Mouse (Mus musculus) neural tube, embryonic 13.5 days (tissue): ENCODE data around the gene Mtx1. TPM values are rescaled to one million over a fixed set of nuclear protein-coding genes. Genes with fewer than 3 reads are reported as not detected.
A peak's percentile ranks its signal among the peaks of the same experiment; 100 is the strongest.
"Not testable (repeated sequence)": the region's sequence is repeated elsewhere in the genome, so short reads cannot be mapped to it uniquely, and the experiment has no call there.

Experiments used
- ATAC-seq: fragments of 200-750 bp; cut with Nextera tagmentation; 2 replicates; pipeline ENCODE4 v1.8.0; 2017; ENCODE audit warnings: low read depth, mild to moderate bottlenecking, moderate TSS enrichment, moderate library complexity
- H3K27ac ChIP-seq: fragments of 300-500 bp; sonication (generic); replicated peaks from 2 replicates; pipeline ENCODE4 v1.5.1; 2015; ENCODE audit warnings: moderate library complexity, mild to moderate bottlenecking, inconsistent platforms
- H3K27me3 ChIP-seq: fragments of 300-500 bp; sonication (generic); 2 replicates; pipeline ENCODE4 v1.6.1; 2015; ENCODE audit warnings: mild to moderate bottlenecking, inconsistent platforms
- H3K36me3 ChIP-seq: fragments of 300-500 bp; sonication (generic); 2 replicates; pipeline ENCODE4 v1.6.1; 2015; ENCODE audit warnings: mild to moderate bottlenecking, inconsistent platforms
- H3K4me1 ChIP-seq: fragments of 300-500 bp; sonication (generic); replicated peaks from 2 replicates; pipeline ENCODE4 v1.6.1; 2015; ENCODE audit warnings: inconsistent platforms
- H3K4me2 ChIP-seq: fragments of 300-500 bp; sonication (generic); 2 replicates; pipeline ENCODE4 v1.6.1; 2015; ENCODE audit warnings: inconsistent platforms, mild to moderate bottlenecking, moderate library complexity
- H3K4me3 ChIP-seq: fragments of 300-500 bp; sonication (generic); 2 replicates; pipeline ENCODE4 v1.5.1; 2015; ENCODE audit warnings: mild to moderate bottlenecking, inconsistent platforms
- H3K9ac ChIP-seq: fragments of 300-500 bp; sonication (generic); 2 replicates; pipeline ENCODE4 v1.6.1; 2015; ENCODE audit warnings: moderate library complexity, mild to moderate bottlenecking, inconsistent platforms
- H3K9me3 ChIP-seq: fragments of 300-500 bp; sonication (generic); 2 replicates; pipeline ENCODE4 v1.6.1; 2016; ENCODE audit warnings: inconsistent platforms
- WGBS: fragments of 180-500 bp; shearing (Covaris S2); methylation state at CpG from one replicate; pipeline ENCODE4 v1.1.7; 2015; 5-methylcytosine and 5-hydroxymethylcytosine counted together
- polyA plus RNA-seq: library from polyadenylated mRNA; unstranded; fragments of >200 nt; fragmentation: Nextera tagmentation; extraction: Ambion mirVana; gene quantifications from 2 replicates; pipeline ENCODE4 v1.2.1, GENCODE M21; 2015

Gene Mtx1
- polyA plus RNA-seq, 1 experiment from 2014 or later = 157 TPM

- no peak overlapping the region for H3K27ac ChIP-seq
- H3K4me2 ChIP-seq = no peak overlapping the region
- H3K9me3 ChIP-seq = no peaks in the 10 kb centered on the region
- peaks cover 76% of the 10 kb centered on the region for H3K36me3 ChIP-seq
- no peak overlapping the region for H3K4me3 ChIP-seq
- peaks cover 16% of the 10 kb centered on the region for H3K4me1 ChIP-seq
- WGBS = 90% methylated on average over 10 of the region's 10 CpGs
- ATAC-seq = no peak
- no peak overlapping the region for H3K9ac ChIP-seq
- no peaks in the 10 kb centered on the region for H3K27me3 ChIP-seq
Measured at GRCm38 (mm10) chr3:89175544-89175943, 51.3 kb downstream of the Mtx1 start.

GRCm38 (mm10) chr3:89174844-89175243 is 52.0 kb downstream of the Mtx1 start:
- ATAC-seq = no peak
- 92% methylated on average over 11 of the region's 11 CpGs for WGBS
- no peak overlapping the region for H3K27ac ChIP-seq

GRCm38 (mm10) chr3:89166945-89167344 is 59.9 kb downstream of the Mtx1 start:
- Histone ChIP-seq H3K4me3 (no peak overlapping the region), H3K27me3 (no peaks in the 10 kb centered on the region), H3K4me2 (no peak overlapping the region), H3K9me3 (no peaks in the 10 kb centered on the region), H3K9ac (no peak overlapping the region), H3K27ac (no peak overlapping the region), H3K4me1 (peaks cover 26% of the 10 kb centered on the region), H3K36me3 (peaks cover 51% of the 10 kb centered on the region)
- WGBS = 94% methylated on average over 19 of the region's 19 CpGs
- no peak for ATAC-seq

More at GRCm38 (mm10) chr3:89174844-89175243, 52.0 kb downstream of the Mtx1 start:
- Histone ChIP-seq H3K36me3 (peaks cover 76% of the 10 kb centered on the region), H3K9me3 (no peaks in the 10 kb centered on the region), H3K4me3 (no peak overlapping the region), H3K4me1 (peaks cover 16% of the 10 kb centered on the region), H3K27me3 (no peaks in the 10 kb centered on the region), H3K4me2 (no peak overlapping the region), H3K9ac (no peak overlapping the region)

GRCm38 (mm10) chr3:89165268-89165870 is 61.5 kb downstream of the Mtx1 start:
- H3K27me3 ChIP-seq = no peaks in the 10 kb centered on the region
- peak overlapping the region; percentile 95 for H3K27ac ChIP-seq
- H3K9me3 ChIP-seq = no peaks in the 10 kb centered on the region
- WGBS = 31% methylated on average over 12 of the region's 12 CpGs
- peaks cover 27% of the 10 kb centered on the region for H3K4me1 ChIP-seq
- peaks cover 37% of the 10 kb centered on the region for H3K36me3 ChIP-seq
- ATAC-seq = no peak
- H3K9ac ChIP-seq = peak overlapping the region; percentile 95
- H3K4me2 ChIP-seq = peak overlapping the region; percentile 86
- H3K4me3 ChIP-seq = peak overlapping the region; percentile 94

- Histone ChIP-seq H3K9ac (peak within 1 kb of the TSS; percentile 95), H3K27me3 (no peaks in the 10 kb centered on the region), H3K4me1 (peaks cover 32% of the 10 kb centered on the region), H3K4me3 (peak within 1 kb of the TSS; percentile 94), H3K9me3 (no peaks in the 10 kb centered on the region), H3K4me2 (peak within 1 kb of the TSS; percentile 86), H3K36me3 (peaks cover 30% of the 10 kb centered on the region), H3K27ac (peak within 1 kb of the TSS; percentile 95)
- under 1% methylated on average over 77 of the region's 79 CpGs for WGBS
- ATAC-seq = peak; percentile 94
Measured at GRCm38 (mm10) chr3:89164506-89165267, 62.2 kb downstream of the Mtx1 start, which contains the start of gene Clk2. TSS of gene Clk2 (plus strand) at chr3:89164795.

- ATAC-seq = no peak
- H3K36me3 ChIP-seq = peaks cover 21% of the 10 kb centered on the region
- WGBS = 78% methylated on average over 5 of the region's 5 CpGs
- peak overlapping the region; percentile 95 for H3K27ac ChIP-seq
- no peaks in the 10 kb centered on the region for H3K27me3 ChIP-seq
- peak overlapping the region; percentile 94 for H3K4me3 ChIP-seq
- peaks cover 42% of the 10 kb centered on the region for H3K4me1 ChIP-seq
- peak overlapping the region; percentile 95 for H3K9ac ChIP-seq
- H3K4me2 ChIP-seq = peak overlapping the region; percentile 86
- no peaks in the 10 kb centered on the region for H3K9me3 ChIP-seq
Measured at GRCm38 (mm10) chr3:89163643-89164245, 63.1 kb downstream of the Mtx1 start.

- Histone ChIP-seq H3K4me3 (no peak overlapping the region), H3K4me1 (peaks cover 48% of the 10 kb centered on the region), H3K36me3 (peaks cover 15% of the 10 kb centered on the region), H3K27me3 (no peaks in the 10 kb centered on the region), H3K9ac (no peak overlapping the region), H3K9me3 (no peaks in the 10 kb centered on the region), H3K27ac (no peak overlapping the region), H3K4me2 (no peak overlapping the region)
- no peak for ATAC-seq
- 60% methylated on average over 1 of the region's 1 CpGs for WGBS
Measured at GRCm38 (mm10) chr3:89163123-89163522, 63.8 kb downstream of the Mtx1 start.

GRCm38 (mm10) chr3:89161786-89162185 is 65.1 kb downstream of the Mtx1 start:
- no peak overlapping the region for H3K4me3 ChIP-seq
- no peaks in the 10 kb centered on the region for H3K9me3 ChIP-seq
- peaks cover 3% of the 10 kb centered on the region for H3K36me3 ChIP-seq
- no peak overlapping the region for H3K27ac ChIP-seq
- H3K9ac ChIP-seq = no peak overlapping the region
- peaks cover 52% of the 10 kb centered on the region for H3K4me1 ChIP-seq
- no peak overlapping the region for H3K4me2 ChIP-seq
- no peak for ATAC-seq
- H3K27me3 ChIP-seq = no peaks in the 10 kb centered on the region
- 86% methylated on average over 4 of the region's 4 CpGs for WGBS

- H3K9ac ChIP-seq, H3K4me3 ChIP-seq, H3K27ac ChIP-seq, ATAC-seq, H3K36me3 ChIP-seq, H3K4me2 ChIP-seq, H3K27me3 ChIP-seq, H3K9me3 ChIP-seq: not testable (repeated sequence)
- peaks cover 46% of the 10 kb centered on the region for H3K4me1 ChIP-seq
Measured at GRCm38 (mm10) chr3:89161207-89161606, 65.7 kb downstream of the Mtx1 start.

- under 1% methylated on average over 64 of the region's 66 CpGs for WGBS
- H3K4me1 ChIP-seq = peaks cover 35% of the 10 kb centered on the region
- H3K27me3 ChIP-seq = no peaks in the 10 kb centered on the region
- peak; percentile 88 for ATAC-seq
- peak within 1 kb of the TSS; percentile 84 for H3K9ac ChIP-seq
- no peaks in the 10 kb centered on the region for H3K9me3 ChIP-seq
- H3K4me2 ChIP-seq = peak within 1 kb of the TSS; percentile 93
- peak within 1 kb of the TSS; percentile 84 for H3K4me3 ChIP-seq
- H3K27ac ChIP-seq = peak within 1 kb of the TSS; percentile 67; the same call in 1 of the 2 replicates
- no peaks in the 10 kb centered on the region for H3K36me3 ChIP-seq
Measured at GRCm38 (mm10) chr3:89159616-89160344, 67.1 kb downstream of the Mtx1 start, which contains the start of gene Hcn3. TSS of gene Hcn3 (minus strand) at chr3:89160196.

GRCm38 (mm10) chr3:89159211-89159610 is 67.7 kb downstream of the Mtx1 start:
- H3K4me3 ChIP-seq = peak overlapping the region; percentile 84
- peak overlapping the region; percentile 93 for H3K4me2 ChIP-seq
- ATAC-seq = no peak
- H3K4me1 ChIP-seq = peaks cover 35% of the 10 kb centered on the region
- no peaks in the 10 kb centered on the region for H3K36me3 ChIP-seq
- no peaks in the 10 kb centered on the region for H3K27me3 ChIP-seq
- peak overlapping the region; percentile 84 for H3K9ac ChIP-seq
- 2% methylated on average over 13 of the region's 13 CpGs for WGBS
- H3K27ac ChIP-seq = 0 out of 2 replicates have a peak overlapping the region, but pooled peaks have one; percentile 29
- H3K9me3 ChIP-seq = no peaks in the 10 kb centered on the region
